Mouse (Mus musculus): ENCODE measurements around the gene Kat7. TPM values are rescaled to one million over a fixed set of nuclear protein-coding genes. Genes with fewer than 3 reads are reported as not detected.

Gene Kat7
- 30.4 and 42.3 TPM in 2 replicates for polyA plus RNA-seq (2012; rRNA removed)

DNA sequence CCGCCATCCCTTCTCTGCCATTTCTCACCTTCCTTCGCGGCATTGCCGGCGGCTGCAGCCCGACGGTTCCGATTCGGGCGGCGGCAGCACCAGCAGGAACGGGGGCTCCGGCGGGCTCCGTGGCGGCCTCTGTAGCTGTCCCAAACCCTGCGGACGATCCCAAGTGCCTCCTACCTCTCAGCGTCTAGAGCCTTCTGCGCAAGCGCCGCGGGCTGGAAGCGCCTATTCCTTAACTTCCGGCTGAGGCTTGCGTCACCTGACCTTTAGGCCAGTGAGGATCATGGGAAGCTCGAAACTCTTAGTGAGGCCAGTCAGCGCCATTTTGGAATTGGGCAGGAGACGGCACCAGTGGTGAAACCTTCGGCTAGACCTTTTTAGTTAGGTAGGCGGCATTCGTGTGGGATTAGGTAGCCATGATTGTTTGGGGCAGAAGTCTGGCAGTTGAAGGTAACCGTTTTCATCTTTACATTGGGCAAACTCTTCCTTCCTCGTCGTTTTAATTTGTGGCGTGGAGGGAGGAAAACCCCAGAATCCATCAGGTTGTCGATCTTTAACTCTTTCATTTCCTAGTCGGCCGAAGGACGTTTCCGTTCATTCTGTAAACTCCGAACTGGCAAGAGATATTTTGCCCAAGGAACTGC lies at the start of gene Kat7:
Gene Kat7, minus strand, starts transcription at position 240 of the 641 bp plus-strand sequence.

GRCm38 (mm10) chr11:95336568-95337128 lies 26.6 kb upstream of the Kat7 start, which contains the start of gene Fam117a:
TSS of gene Fam117a (plus strand) at chr11:95337018.

DNA sequence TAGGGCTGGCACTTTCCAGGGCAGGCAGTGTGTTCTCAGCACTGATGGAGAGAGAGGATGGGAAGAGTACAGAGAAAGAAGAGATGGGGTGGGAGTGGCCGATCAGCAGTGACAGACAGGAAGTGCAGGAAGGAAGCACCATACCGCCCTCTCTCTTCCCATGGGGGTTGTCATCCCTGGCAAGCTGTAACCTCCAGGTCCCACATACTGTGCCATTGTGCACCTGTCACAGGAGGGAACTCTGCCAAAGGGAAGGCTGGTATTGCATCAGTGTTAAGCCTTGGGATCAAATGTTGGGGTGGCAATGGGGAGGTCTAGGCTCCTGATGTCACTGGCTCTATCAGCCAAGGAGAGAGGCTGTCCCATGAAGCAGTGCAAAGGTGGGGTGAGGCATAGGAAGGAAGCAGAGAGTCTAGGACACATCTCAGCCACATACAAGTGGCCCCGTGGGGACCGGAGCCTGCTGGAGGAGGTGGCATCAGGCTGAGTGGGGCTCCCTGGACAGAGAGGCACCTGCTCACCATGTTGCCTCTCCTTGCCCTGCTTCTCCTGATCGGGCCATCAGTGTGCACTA lies 48.8 kb downstream of the Kat7 start, which contains the start of gene Tac4:
Gene Tac4, plus strand, starts transcription at position 352 of the 574 bp plus-strand sequence.

Other genes starting within 250 kb of the Kat7 start
- gene Itga3, start 233.4 kb downstream of the Kat7 start, polyA plus RNA-seq (2012; rRNA removed) = 74.4 and 82.7 TPM in 2 replicates
- gene Dlx3, start 190.1 kb downstream of the Kat7 start, polyA plus RNA-seq (2012; rRNA removed) = 0.10 and 0.15 TPM in 2 replicates
- gene Dlx4, start 164.0 kb downstream of the Kat7 start, polyA plus RNA-seq (2012; rRNA removed) = 0.25 and 0.36 TPM in 2 replicates
- gene Tac4, start 48.7 kb downstream of the Kat7 start, polyA plus RNA-seq (2012; rRNA removed) = not detected in 2 replicates
- 39.2 and 45.2 TPM in 2 replicates for gene Fam117a, start 26.8 kb upstream of the Kat7 start, polyA plus RNA-seq (2012; rRNA removed)
- 82.1 and 102 TPM in 2 replicates for gene Slc35b1, start 74.4 kb upstream of the Kat7 start, polyA plus RNA-seq (2012; rRNA removed)
- 71.3 and 74.6 TPM in 2 replicates for gene Spop, start 103.8 kb upstream of the Kat7 start, polyA plus RNA-seq (2012; rRNA removed)
- gene Nxph3, start 204.3 kb upstream of the Kat7 start, polyA plus RNA-seq (2012; rRNA removed) = 2.6 and 3.4 TPM in 2 replicates

Measured in ovary, adult 2 months (tissue).